Mouse (Mus musculus) liver, adult 2 months (tissue): ENCODE data around the gene Zfp592. TPM values are rescaled to one million over a fixed set of nuclear protein-coding genes. Genes with fewer than 3 reads are reported as not detected.
A peak's percentile ranks its signal among the peaks of the same experiment; 100 is the strongest.
"Not testable (repeated sequence)": the region's sequence is repeated elsewhere in the genome, so short reads cannot be mapped to it uniquely, and the experiment has no call there.

ENCODE experiments used
- DNase-seq: peaks from one replicate; pipeline ENCODE4 v3.0.0-alpha.2; 2011; ENCODE audit warnings: low read depth, low spot score; ENCODE audit errors: extremely low read depth
- H3K27ac ChIP-seq: fragments of 200-500 bp; replicated peaks from 2 replicates; pipeline ENCODE4 v1.5.1; 2012; ENCODE audit warnings: low read depth, mild to moderate bottlenecking, control low read depth, inconsistent platforms, low read length; ENCODE audit not compliant: insufficient read depth
- H3K27me3 ChIP-seq: fragments of 200-500 bp; 2 replicates; pipeline ENCODE4 v1.6.1; 2012; ENCODE audit warnings: mild to moderate bottlenecking, moderate library complexity, low read length, inconsistent platforms; ENCODE audit not compliant: control insufficient read depth, insufficient read depth
- H3K36me3 ChIP-seq: fragments of 200-500 bp; 2 replicates; pipeline ENCODE4 v1.6.1; 2012; ENCODE audit warnings: low read length, inconsistent platforms; ENCODE audit not compliant: control insufficient read depth, insufficient read depth
- H3K4me1 ChIP-seq: fragments of 200-500 bp; 2 replicates; pipeline ENCODE4 v1.6.1; 2011; ENCODE audit warnings: low read length; ENCODE audit not compliant: control insufficient read depth, insufficient read depth
- H3K4me3 ChIP-seq: fragments of 200-500 bp; 2 replicates; pipeline ENCODE4 v1.5.1; 2011; ENCODE audit warnings: low read depth, mild to moderate bottlenecking, control low read depth, low read length, moderate library complexity; ENCODE audit not compliant: insufficient read depth
- H3K79me2 ChIP-seq: fragments of 200-500 bp; 2 replicates; pipeline ENCODE4 v1.6.1; 2012; ENCODE audit warnings: inconsistent platforms, mild to moderate bottlenecking, low read length, moderate library complexity; ENCODE audit not compliant: control insufficient read depth, insufficient read depth
- H3K9ac ChIP-seq: fragments of 200-500 bp; 2 replicates; pipeline ENCODE4 v1.6.1; 2012; ENCODE audit warnings: low read depth, mild to moderate bottlenecking, control low read depth, inconsistent platforms, low read length
- CTCF ChIP-seq: fragments of 200-500 bp; IDR thresholded peaks from 2 replicates; pipeline ENCODE4 v1.5.1; 2011; ENCODE audit warnings: low read depth, low read length, control low read depth
- POLR2A ChIP-seq: fragments of 200-500 bp; IDR thresholded peaks from 2 replicates; pipeline ENCODE4 v1.6.1; 2011; ENCODE audit warnings: low read length, control low read depth; ENCODE audit not compliant: insufficient read depth; ENCODE audit errors: extremely low read depth
- WGBS: fragments of 180-500 bp; shearing (Covaris S2); methylation state at CpG from one replicate; pipeline ENCODE4 v1.1.7; 2018; 5-methylcytosine and 5-hydroxymethylcytosine counted together
- polyA plus RNA-seq: library from polyadenylated mRNA; depleted of rRNA; stranded (reverse); fragments of >200 nt; gene quantifications from 2 replicates; pipeline ENCODE4 v1.2.3, GENCODE M21; 2012
- total RNA-seq: library from RNA; depleted of rRNA; stranded (reverse); fragments of >200 nt; gene quantifications from 2 replicates; pipeline ENCODE4 v1.2.3, GENCODE M21; 2014

Gene Zfp592
- total and polyA plus RNA-seq, 2 experiments, result 6.7 to 11.3 TPM

GRCm38 (mm10) chr7:80956891-80957290, 36.6 kb upstream of the Zfp592 start:
- H3K27me3 ChIP-seq, result no peaks in the 10 kb centered on the region
- no peaks in the 10 kb centered on the region for H3K36me3 ChIP-seq
- H3K9ac ChIP-seq, result no peak overlapping the region
- H3K4me3 ChIP-seq, result no peak overlapping the region
- no peak overlapping the region for H3K27ac ChIP-seq
- TF ChIP-seq POLR2A, result no peak
- no peak for TF ChIP-seq CTCF
- DNase-seq, result no peak
- H3K4me1 ChIP-seq, result peaks cover 8% of the 10 kb centered on the region
- 92% methylated on average over 2 of the region's 2 CpGs for WGBS
- H3K79me2 ChIP-seq, result no peaks in the 10 kb centered on the region

GRCm38 (mm10) chr7:80959003-80959402, 34.5 kb upstream of the Zfp592 start:
- no peak for DNase-seq
- Histone ChIP-seq H3K27me3 (no peaks in the 10 kb centered on the region), H3K79me2 (no peaks in the 10 kb centered on the region), H3K27ac (no peak overlapping the region), H3K9ac (no peak overlapping the region), H3K4me1 (no peaks in the 10 kb centered on the region), H3K36me3 (no peaks in the 10 kb centered on the region), H3K4me3 (no peak overlapping the region)
- TF ChIP-seq POLR2A (no peak), CTCF (no peak)
- 84% methylated on average over 3 of the region's 3 CpGs for WGBS

- no peak overlapping the region for H3K27ac ChIP-seq
- no peak for TF ChIP-seq POLR2A
- TF ChIP-seq CTCF, result no peak
- DNase-seq, result no peak
- no peaks in the 10 kb centered on the region for H3K27me3 ChIP-seq
- H3K4me3 ChIP-seq, result no peak overlapping the region
- no peaks in the 10 kb centered on the region for H3K79me2 ChIP-seq
- H3K9ac ChIP-seq, result no peak overlapping the region
- WGBS, result 83% methylated on average over 6 of the region's 6 CpGs
- no peaks in the 10 kb centered on the region for H3K36me3 ChIP-seq
- no peaks in the 10 kb centered on the region for H3K4me1 ChIP-seq
Observed at GRCm38 (mm10) chr7:80962799-80963198, 30.7 kb upstream of the Zfp592 start.

- peak; percentile 99 for DNase-seq
Observed at GRCm38 (mm10) chr7:80970913-80971312, 22.6 kb upstream of the Zfp592 start.

GRCm38 (mm10) chr7:80971419-80971818, 22.1 kb upstream of the Zfp592 start:
- Histone ChIP-seq H3K9ac (no peak overlapping the region), H3K4me3 (no peak overlapping the region), H3K36me3 (no peaks in the 10 kb centered on the region), H3K4me1 (peaks cover 12% of the 10 kb centered on the region), H3K79me2 (no peaks in the 10 kb centered on the region), H3K27me3 (no peaks in the 10 kb centered on the region), H3K27ac (peak overlapping the region; percentile 95)
- TF ChIP-seq CTCF (no peak), POLR2A (no peak)
- DNase-seq, result peak; percentile 37
- 92% methylated on average over 2 of the region's 2 CpGs for WGBS

More at GRCm38 (mm10) chr7:80970913-80971312, 22.6 kb upstream of the Zfp592 start:
- H3K4me3 ChIP-seq, result no peak overlapping the region
- WGBS, result 13% methylated on average over 3 of the region's 3 CpGs
- H3K4me1 ChIP-seq, result peaks cover 12% of the 10 kb centered on the region
- H3K27me3 ChIP-seq, result no peaks in the 10 kb centered on the region
- TF ChIP-seq CTCF (no peak), POLR2A (no peak)
- H3K9ac ChIP-seq, result no peak overlapping the region
- H3K36me3 ChIP-seq, result no peaks in the 10 kb centered on the region
- H3K79me2 ChIP-seq, result no peaks in the 10 kb centered on the region
- H3K27ac ChIP-seq, result peak overlapping the region; percentile 95

GRCm38 (mm10) chr7:80972082-80972481, 21.4 kb upstream of the Zfp592 start:
- Histone ChIP-seq H3K4me1 (peaks cover 12% of the 10 kb centered on the region), H3K79me2 (no peaks in the 10 kb centered on the region), H3K9ac (no peak overlapping the region), H3K27ac (no peak overlapping the region), H3K36me3 (no peaks in the 10 kb centered on the region), H3K4me3 (no peak overlapping the region), H3K27me3 (no peaks in the 10 kb centered on the region)
- TF ChIP-seq POLR2A (no peak), CTCF (no peak)
- DNase-seq, result no peak
- WGBS, result 98% methylated on average over 5 of the region's 5 CpGs

GRCm38 (mm10) chr7:80972920-80973637, 20.4 kb upstream of the Zfp592 start:
- H3K27me3 ChIP-seq, H3K27ac ChIP-seq, H3K9ac ChIP-seq, H3K4me3 ChIP-seq, H3K79me2 ChIP-seq, DNase-seq, H3K36me3 ChIP-seq: not testable (repeated sequence)
- peaks cover 12% of the 10 kb centered on the region for H3K4me1 ChIP-seq
- 26% methylated on average over 4 of the region's 4 CpGs for WGBS

- not testable (repeated sequence) for H3K4me3 ChIP-seq, DNase-seq, H3K27ac ChIP-seq, H3K79me2 ChIP-seq, H3K36me3 ChIP-seq, H3K27me3 ChIP-seq, H3K9ac ChIP-seq
- peaks cover 12% of the 10 kb centered on the region for H3K4me1 ChIP-seq
- 52% methylated on average over 3 of the region's 3 CpGs for WGBS
Observed at GRCm38 (mm10) chr7:80973638-80974015, 19.9 kb upstream of the Zfp592 start.
